Mouse (Mus musculus) neural tube, embryonic 10.5 days (tissue): Measurements from ENCODE around the gene Gpr87.

Source experiments
- DNase-seq: peaks from one replicate; pipeline ENCODE4 v3.0.0-alpha.2; 2017; ENCODE audit warnings: low spot score; ENCODE audit errors: extremely low spot score

The Gpr87 gene

GRCm38 (mm10) chr3:59194938-59195337 lies at the start of gene Gpr87:
TSS of gene Gpr87 (minus strand) at chr3:59195104.
- no peak for DNase-seq

GRCm38 (mm10) chr3:59243384-59243783 lies 48.5 kb upstream of the Gpr87 start:
- no peak for DNase-seq

DNA sequence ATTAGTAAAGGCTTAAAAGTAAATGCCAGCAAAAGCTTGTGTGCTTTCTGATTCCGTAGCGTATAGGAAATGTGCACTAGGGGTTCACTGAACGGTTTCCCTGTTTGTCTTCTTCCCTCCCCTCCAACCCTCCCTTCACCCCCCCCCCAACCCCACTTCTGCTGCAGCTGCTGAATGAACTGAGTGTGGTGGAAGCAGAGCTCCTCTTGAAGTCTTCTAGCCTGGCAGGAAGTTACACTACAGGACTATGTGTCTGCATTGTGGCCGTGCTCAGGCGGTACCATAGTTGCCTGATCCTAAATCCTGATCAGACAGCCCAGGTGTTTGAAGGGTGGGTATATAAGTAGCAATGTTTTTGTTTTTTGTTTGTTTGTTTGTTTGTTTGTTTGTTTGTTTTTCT lies 40.0 kb upstream of the Gpr87 start:
- DNase-seq = no peak

DNA sequence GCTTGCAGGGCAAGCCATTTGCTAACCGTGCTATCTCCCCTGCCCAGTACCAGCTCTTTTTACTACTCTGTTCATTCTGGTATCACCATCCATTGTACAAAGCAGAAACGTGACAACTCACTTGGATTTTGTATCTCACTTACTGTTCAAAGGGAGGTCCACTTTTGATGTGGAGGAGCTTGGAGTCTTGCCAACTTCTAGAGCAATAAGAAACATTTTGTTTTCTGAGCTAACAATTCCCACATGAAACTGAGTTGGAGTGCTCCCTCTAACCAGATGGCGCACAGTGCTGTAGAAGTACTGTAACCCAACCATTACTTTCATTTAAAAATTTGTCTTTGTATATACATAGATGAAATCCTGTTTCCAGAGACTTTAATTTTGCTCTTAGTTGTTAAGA lies 36.0 kb upstream of the Gpr87 start:
- DNase-seq = no peak

DNA sequence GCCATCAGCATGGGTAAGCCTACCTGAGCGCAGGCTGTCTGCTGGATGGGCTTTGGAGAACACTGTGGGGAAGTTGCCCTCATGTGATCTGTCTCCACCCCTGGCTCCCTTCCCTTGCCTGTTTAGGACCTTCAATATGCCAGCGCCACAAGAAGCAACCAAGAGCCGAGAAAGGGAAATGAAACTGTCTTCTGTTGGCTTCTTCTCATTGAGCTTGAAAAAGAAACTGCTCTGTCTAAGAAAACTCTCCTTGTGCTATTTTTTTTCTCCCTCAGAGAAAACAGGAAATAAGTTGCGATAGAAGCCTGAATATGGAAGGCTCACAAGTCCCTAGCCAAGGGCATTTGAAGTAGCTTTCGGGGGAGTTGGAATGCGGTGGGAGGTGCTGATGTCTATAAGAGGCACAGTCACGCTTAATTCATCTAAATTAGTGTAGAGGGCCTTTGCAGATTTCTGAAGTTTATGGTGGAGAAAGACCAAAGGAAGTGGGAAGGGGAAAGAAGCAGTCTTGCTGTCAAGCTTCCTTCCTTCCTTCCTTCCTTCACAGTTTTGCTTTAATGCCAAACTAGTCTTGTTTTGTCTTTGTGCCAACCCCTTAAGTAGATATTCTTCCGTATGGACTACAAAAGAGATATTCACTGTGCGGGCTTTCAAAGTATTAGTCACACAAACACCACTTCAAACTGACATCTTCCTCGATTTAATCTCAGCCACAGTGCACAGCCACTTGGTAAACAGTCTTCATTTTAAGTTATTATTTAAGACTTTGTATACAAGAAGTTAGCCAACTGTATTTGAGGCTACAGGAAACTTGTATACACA lies 34.0 kb upstream of the Gpr87 start:
- DNase-seq = no peak

GRCm38 (mm10) chr3:59227696-59228095 lies 32.8 kb upstream of the Gpr87 start:
- DNase-seq = no peak

GRCm38 (mm10) chr3:59225411-59225810 lies 30.5 kb upstream of the Gpr87 start:
- DNase-seq = no peak

GRCm38 (mm10) chr3:59222303-59222702 lies 27.4 kb upstream of the Gpr87 start:
- no peak for DNase-seq

DNA sequence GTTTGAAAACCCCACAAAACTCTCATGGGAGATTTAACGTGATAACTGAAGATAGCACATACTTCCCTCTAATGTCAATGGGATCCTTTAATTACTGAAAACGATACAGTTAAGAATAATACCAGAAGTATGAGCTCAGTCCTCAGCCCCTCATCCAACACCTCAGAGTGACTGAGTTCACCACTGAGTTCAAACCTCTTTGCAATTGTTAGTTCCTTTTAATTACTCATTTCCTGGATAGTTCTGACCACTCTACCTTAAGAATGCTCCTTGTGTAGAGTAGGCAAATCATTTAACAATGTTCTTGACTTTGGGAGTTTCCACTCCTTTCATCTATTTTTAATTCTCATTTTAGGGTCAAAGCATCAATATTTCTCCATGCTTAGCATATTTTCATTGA lies 24.4 kb upstream of the Gpr87 start:
- no peak for DNase-seq

DNA sequence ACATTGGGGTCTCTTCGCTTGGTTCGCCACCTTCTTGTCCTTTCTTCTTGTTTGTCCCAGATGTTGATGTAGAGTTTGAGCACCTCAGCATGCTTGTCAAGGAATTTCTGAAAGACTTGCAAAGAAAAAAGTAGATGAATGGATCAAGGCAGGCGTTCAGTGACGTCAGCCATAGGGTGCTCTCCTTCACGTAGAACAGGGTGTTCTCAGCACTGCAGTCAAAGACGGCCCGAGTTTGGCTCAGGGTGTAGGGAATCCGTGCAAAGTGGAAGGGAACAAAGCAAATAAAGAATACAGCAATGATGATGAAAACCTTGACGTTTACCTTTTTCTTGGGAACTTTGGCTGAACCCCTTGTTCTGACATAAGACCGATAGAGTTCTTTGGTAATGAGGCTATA lies 22.3 kb upstream of the Gpr87 start:
- DNase-seq = no peak

GRCm38 (mm10) chr3:59212404-59212803 lies 17.5 kb upstream of the Gpr87 start:
- DNase-seq = no peak

- no peak for DNase-seq
These were observed 16.9 kb upstream of the Gpr87 start for GRCm38 (mm10) chr3:59211784-59212183.

DNA sequence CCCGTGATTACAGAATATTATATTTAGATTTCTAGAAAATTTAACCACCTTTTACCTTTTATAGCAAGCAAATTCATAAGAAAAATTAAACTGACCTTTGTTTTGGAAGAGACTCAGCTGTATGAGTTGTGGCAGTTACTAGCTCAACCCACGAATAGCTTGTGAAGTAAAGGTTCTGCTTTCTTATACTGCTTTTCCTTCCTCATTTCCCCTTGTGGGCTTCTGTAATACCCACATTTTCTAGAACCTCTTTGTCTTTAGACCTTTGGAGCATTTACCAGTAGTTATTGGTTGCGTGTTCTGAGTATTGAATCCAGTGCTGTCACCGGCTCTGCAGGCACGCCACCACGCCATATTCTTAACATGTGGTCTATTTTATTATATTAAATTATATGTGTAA lies 15.8 kb upstream of the Gpr87 start, which contains the start of gene P2ry13:
TSS of gene P2ry13 (minus strand) at position 156 of the 400 bp plus-strand sequence.
- no peak for DNase-seq

DNA sequence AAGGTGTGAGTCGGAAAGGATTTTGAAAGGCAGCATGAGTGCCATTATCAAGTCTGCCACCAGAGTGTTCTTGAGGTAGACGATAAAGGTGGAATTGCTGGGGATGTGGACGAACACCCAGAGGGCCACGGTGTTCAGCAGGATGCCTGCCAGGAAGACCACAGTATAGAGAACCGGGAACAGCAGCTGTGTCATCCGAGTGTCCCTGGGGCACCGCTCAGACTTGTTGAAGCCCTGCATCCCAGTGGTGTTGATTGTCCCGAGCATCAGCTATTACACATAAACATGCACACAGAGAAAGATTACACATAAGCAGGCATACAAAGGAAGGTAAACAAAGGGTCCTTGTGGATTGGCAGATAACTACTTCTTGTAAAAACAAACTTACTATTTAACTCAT lies 15.2 kb upstream of the Gpr87 start:
- DNase-seq = no peak

DNA sequence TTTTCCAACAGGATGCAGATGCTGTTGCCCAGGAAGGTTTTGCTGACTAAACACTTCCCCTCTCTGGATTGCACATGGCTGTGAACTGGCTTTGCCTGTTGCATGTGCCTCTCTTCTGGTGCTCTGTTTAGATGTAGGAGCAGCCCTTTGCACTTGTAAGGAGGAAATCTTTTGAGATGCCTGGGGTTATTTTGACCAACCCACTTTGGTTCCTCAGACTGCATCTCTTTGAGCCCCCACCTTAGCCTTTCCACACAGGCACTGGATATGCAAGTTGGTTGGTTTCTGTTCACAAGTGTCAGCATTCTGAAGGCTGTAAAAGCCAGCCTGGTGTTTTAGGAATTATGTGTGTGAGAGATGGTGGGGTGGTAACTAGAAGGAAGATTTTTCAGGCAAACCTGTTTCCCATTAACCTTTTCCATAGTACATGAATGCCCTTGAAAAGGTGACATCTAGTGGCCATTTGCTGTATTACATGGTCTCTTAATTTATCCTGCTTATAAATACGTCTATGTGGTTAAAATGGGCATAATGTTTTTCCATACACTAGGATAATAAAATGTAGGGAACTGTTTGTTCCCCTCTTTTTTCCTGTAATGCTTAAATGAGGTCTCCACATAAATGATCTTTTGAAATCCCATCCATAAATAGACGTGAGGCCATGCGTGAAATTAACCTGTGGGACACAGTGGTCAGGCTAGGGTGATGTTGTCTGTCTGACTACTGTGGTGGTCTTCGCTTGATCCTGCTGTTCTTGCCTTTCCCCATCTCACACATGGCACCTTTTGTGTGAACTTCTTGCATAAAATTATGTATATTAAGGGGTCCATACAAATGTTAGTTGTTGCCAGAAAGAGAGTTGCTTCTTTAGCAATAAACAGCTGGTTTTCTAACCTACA lies 14.0 kb upstream of the Gpr87 start:
- peak; percentile 26 for DNase-seq

GRCm38 (mm10) chr3:59205941-59206340 lies 11.0 kb upstream of the Gpr87 start:
- no peak for DNase-seq

GRCm38 (mm10) chr3:59204719-59205503 lies 10.0 kb upstream of the Gpr87 start:
- no peak for DNase-seq

GRCm38 (mm10) chr3:59203802-59204520 lies 9.1 kb upstream of the Gpr87 start:
- no peak for DNase-seq

DNA sequence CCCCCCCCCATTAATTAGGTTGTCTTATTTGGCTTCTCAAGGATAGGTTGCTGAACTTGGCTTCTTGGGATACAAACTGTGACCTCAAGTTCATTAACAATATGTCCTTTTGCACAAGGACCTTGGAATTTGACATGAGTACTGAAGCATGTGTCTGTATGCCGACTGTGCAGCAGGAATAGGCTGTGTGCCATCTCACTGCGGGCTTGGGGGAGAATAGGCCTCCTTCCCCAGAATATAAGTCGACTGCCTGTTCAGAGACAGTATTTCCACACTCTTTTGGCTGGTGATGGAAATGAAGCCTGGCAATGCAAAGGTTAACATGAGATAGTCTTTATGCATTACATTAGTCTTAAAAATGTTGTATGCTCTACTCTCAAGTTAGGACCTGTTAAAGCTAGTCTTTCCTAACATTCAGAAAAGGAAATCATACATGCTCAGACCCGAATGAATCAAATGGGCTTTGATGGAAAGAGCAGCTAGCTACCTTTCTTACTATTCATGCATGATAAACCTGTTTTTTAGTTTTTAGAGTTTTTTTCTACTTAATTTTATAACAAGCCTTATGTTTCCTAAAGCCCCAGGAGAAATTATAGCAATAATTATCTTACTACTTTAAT lies 2.5 kb upstream of the Gpr87 start:
- DNase-seq = no peak

DNA sequence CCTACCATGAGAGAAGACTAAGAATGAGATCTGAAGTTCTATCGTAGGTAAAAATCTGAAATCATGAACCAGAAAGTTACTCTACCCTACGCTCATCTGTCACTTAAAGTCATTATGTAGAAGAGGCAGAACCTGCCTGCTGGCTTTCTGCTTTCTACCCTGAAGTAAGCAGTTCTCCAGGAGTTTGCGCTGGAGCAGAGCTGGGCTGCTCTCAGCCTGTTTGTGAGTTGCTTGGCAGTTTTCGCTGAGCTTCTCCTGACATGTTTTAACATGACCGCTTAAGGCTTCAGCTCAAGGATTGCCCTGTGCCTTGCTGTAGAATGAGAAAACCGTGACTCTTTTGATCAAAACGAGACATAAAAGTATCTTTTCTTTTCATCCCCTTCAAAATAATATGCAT lies 805 bp downstream of the Gpr87 start:
- DNase-seq = no peak
